Mouse (Mus musculus): Measurements from ENCODE around the gene Plce1. TPM values are rescaled to one million over a fixed set of nuclear protein-coding genes. Genes with fewer than 3 reads are reported as not detected.
A peak's percentile ranks its signal among the peaks of the same experiment; 100 is the strongest.

The Plce1 gene
- polyA plus RNA-seq, 1 experiment from 2014 or later: 4.1 TPM

- H3K36me3 ChIP-seq: no peaks in the 10 kb centered on the region
- H3K27me3 ChIP-seq (replicated peaks): no peaks in the 10 kb centered on the region
- no peak overlapping the region for H3K4me3 ChIP-seq (replicated peaks)
- no peaks in the 10 kb centered on the region for H3K9me3 ChIP-seq (replicated peaks)
- no peak overlapping the region for H3K4me2 ChIP-seq
- H3K27ac ChIP-seq (replicated peaks): 0 out of 2 replicates have a peak overlapping the region, but pooled peaks have one; percentile 13
- WGBS: 90% methylated on average over 13 of the region's 13 CpGs
- no peak overlapping the region for H3K9ac ChIP-seq (replicated peaks)
- no peak for ATAC-seq (ENCODE audit: low FRiP score)
- peaks cover 10% of the 10 kb centered on the region; the same call in 1 of the 2 replicates for H3K4me1 ChIP-seq
These were observed 177.1 kb downstream of the Plce1 start for GRCm38 (mm10) chr19:38657980-38658379.

DNA sequence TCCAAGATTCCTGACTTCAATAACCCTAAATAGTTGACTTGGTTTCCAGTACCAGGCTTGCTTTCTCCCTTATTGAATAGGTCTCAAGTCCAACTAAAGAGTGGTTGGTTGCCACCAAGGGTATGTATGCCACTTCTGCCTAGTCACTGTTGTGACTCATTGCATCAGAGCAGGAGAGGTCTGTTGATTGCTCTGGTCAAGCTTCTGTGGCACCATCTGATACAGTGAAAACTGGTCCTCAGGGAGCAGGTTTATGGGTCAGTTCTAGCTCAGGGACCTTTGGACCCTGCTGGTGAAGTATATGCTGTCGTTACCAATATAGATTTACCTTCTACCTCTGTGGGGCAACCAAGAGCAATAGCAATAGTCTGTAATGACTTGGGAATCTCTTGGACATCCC lies 184.5 kb downstream of the Plce1 start:
- no peaks in the 10 kb centered on the region for H3K9me3 ChIP-seq (replicated peaks)
- 88% methylated on average over 1 of the region's 1 CpGs for WGBS
- H3K27ac ChIP-seq (replicated peaks): no peak overlapping the region
- H3K4me2 ChIP-seq: no peak overlapping the region
- no peak for ATAC-seq (ENCODE audit: low FRiP score)
- H3K4me1 ChIP-seq: no peaks in the 10 kb centered on the region
- no peaks in the 10 kb centered on the region for H3K36me3 ChIP-seq
- H3K4me3 ChIP-seq (replicated peaks): no peak overlapping the region
- no peak overlapping the region for H3K9ac ChIP-seq (replicated peaks)
- H3K27me3 ChIP-seq (replicated peaks): no peaks in the 10 kb centered on the region

DNA sequence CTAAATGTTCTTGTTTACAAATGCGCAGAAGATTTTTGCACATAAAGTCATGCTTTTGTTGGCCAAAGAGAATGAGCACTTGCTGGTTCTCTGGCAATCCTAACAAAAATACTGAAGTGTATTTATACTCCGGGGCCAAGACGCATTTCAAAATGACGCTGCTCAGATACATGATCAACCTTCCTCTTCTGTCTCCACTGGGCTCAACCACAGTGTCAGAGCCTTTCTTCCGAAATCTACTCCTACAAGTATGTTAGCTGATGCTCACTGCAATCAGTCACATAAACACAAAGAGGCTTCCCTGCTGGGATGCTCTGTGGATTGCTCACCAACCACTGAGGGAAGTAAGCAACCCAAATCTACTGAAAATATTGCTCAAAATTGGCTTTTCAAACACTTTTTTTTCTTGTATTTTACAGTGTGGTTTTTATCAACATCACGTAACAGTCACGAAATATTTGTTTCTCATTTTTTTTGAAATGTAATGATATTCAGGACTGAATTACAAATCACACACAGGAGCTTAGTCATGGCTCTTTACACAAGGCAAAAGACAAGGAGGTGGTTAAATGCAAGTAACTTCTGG lies 191.2 kb downstream of the Plce1 start:
- no peaks in the 10 kb centered on the region for H3K27me3 ChIP-seq (replicated peaks)
- 81% methylated on average over 7 of the region's 7 CpGs for WGBS
- no peak for ATAC-seq (ENCODE audit: low FRiP score)

GRCm38 (mm10) chr19:38673936-38674335 lies 193.0 kb downstream of the Plce1 start:
- 77% methylated on average over 2 of the region's 2 CpGs for WGBS
- ATAC-seq (ENCODE audit: low FRiP score): no peak
- no peaks in the 10 kb centered on the region for H3K36me3 ChIP-seq
- H3K4me2 ChIP-seq: no peak overlapping the region
- no peak overlapping the region for H3K4me3 ChIP-seq (replicated peaks)
- no peaks in the 10 kb centered on the region for H3K4me1 ChIP-seq
- no peak overlapping the region for H3K9ac ChIP-seq (replicated peaks)
- H3K27me3 ChIP-seq (replicated peaks): no peaks in the 10 kb centered on the region
- no peak overlapping the region for H3K27ac ChIP-seq (replicated peaks)
- no peaks in the 10 kb centered on the region for H3K9me3 ChIP-seq (replicated peaks)

More for the DNA sequence above, 191.2 kb downstream of the Plce1 start:
- Histone ChIP-seq H3K9me3 (replicated peaks) (no peaks in the 10 kb centered on the region), H3K4me3 (replicated peaks) (no peak overlapping the region), H3K4me1 (no peaks in the 10 kb centered on the region), H3K27ac (replicated peaks) (no peak overlapping the region), H3K9ac (replicated peaks) (no peak overlapping the region), H3K4me2 (no peak overlapping the region), H3K36me3 (no peaks in the 10 kb centered on the region)

- ATAC-seq (ENCODE audit: low FRiP score): no peak
- Histone ChIP-seq H3K27ac (replicated peaks) (no peak overlapping the region), H3K4me1 (no peaks in the 10 kb centered on the region), H3K9me3 (replicated peaks) (no peaks in the 10 kb centered on the region), H3K4me3 (replicated peaks) (no peak overlapping the region), H3K27me3 (replicated peaks) (no peaks in the 10 kb centered on the region), H3K36me3 (no peaks in the 10 kb centered on the region), H3K9ac (replicated peaks) (no peak overlapping the region), H3K4me2 (no peak overlapping the region)
- whole genome bisulfite sequencing: 93% methylated on average over 5 of the region's 5 CpGs
These were observed 197.7 kb downstream of the Plce1 start for GRCm38 (mm10) chr19:38678655-38679054.

GRCm38 (mm10) chr19:38679520-38679919 lies 198.6 kb downstream of the Plce1 start:
- Histone ChIP-seq H3K27ac (replicated peaks) (no peak overlapping the region), H3K9ac (replicated peaks) (no peak overlapping the region), H3K4me3 (replicated peaks) (no peak overlapping the region), H3K4me1 (no peaks in the 10 kb centered on the region), H3K27me3 (replicated peaks) (no peaks in the 10 kb centered on the region), H3K9me3 (replicated peaks) (no peaks in the 10 kb centered on the region), H3K36me3 (no peaks in the 10 kb centered on the region), H3K4me2 (no peak overlapping the region)
- WGBS: 95% methylated on average over 4 of the region's 4 CpGs
- ATAC-seq (ENCODE audit: low FRiP score): no peak

DNA sequence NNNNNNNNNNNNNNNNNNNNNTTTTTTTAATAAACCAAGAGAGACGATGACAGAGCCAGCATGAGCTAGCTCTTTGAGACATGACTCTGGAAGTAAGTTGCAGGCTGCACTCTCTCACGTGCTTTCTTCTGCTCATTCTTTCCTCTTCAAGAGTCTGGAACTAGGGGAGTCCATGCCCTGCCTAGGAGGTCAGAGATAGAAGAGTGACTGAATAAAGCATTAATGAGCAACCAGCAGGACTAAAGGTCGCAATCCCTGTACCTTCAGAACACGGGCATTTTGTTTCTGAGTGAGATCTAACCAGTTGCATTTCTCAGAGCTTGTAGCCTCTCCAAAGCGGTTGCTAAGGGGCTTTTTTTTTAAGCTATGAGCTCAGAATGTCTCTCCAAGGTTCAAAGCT lies 206.4 kb downstream of the Plce1 start:
- H3K27me3 ChIP-seq (replicated peaks): no peaks in the 10 kb centered on the region
- no peaks in the 10 kb centered on the region for H3K36me3 ChIP-seq
- H3K9ac ChIP-seq (replicated peaks): no peak overlapping the region
- no peak overlapping the region for H3K4me2 ChIP-seq
- H3K27ac ChIP-seq (replicated peaks): no peak overlapping the region
- ATAC-seq (ENCODE audit: low FRiP score): no peak
- H3K4me3 ChIP-seq (replicated peaks): no peak overlapping the region
- whole genome bisulfite sequencing: 68% methylated on average over 5 of the region's 5 CpGs
- H3K4me1 ChIP-seq: no peaks in the 10 kb centered on the region
- no peaks in the 10 kb centered on the region for H3K9me3 ChIP-seq (replicated peaks)

GRCm38 (mm10) chr19:38688741-38689507 lies 208.0 kb downstream of the Plce1 start:
- no peak for ATAC-seq (ENCODE audit: low FRiP score)
- H3K4me2 ChIP-seq: no peak overlapping the region
- no peaks in the 10 kb centered on the region for H3K4me1 ChIP-seq
- H3K27ac ChIP-seq (replicated peaks): no peak overlapping the region
- no peak overlapping the region for H3K9ac ChIP-seq (replicated peaks)
- no peaks in the 10 kb centered on the region for H3K9me3 ChIP-seq (replicated peaks)
- 92% methylated on average over 4 of the region's 4 CpGs for WGBS
- H3K27me3 ChIP-seq (replicated peaks): no peaks in the 10 kb centered on the region
- H3K4me3 ChIP-seq (replicated peaks): no peak overlapping the region
- H3K36me3 ChIP-seq: no peaks in the 10 kb centered on the region

DNA sequence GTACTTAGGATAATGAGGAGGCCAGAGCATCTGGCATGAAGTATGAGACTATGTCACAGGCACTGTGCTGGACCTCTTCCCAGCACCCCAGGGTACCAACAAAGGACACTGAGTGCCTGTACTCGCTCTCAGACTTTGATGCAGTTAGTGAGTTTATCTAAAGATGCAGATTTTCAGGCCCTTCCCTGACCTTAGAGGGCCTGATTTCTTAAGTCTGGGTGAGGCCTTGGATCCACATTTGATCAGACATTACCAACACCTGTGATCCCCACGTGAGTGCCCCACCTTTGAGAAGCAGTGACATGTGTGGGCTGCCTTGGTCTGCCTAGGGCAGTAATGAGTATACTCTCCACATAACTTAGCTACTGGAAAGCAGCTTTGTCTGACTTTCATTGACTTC lies 209.4 kb downstream of the Plce1 start:
- Histone ChIP-seq H3K4me2 (no peak overlapping the region), H3K4me3 (replicated peaks) (no peak overlapping the region), H3K27ac (replicated peaks) (no peak overlapping the region), H3K9me3 (replicated peaks) (no peaks in the 10 kb centered on the region), H3K4me1 (no peaks in the 10 kb centered on the region), H3K36me3 (no peaks in the 10 kb centered on the region), H3K9ac (replicated peaks) (no peak overlapping the region), H3K27me3 (replicated peaks) (no peaks in the 10 kb centered on the region)
- ATAC-seq (ENCODE audit: low FRiP score): no peak
- whole genome bisulfite sequencing: 82% methylated on average over 2 of the region's 2 CpGs

DNA sequence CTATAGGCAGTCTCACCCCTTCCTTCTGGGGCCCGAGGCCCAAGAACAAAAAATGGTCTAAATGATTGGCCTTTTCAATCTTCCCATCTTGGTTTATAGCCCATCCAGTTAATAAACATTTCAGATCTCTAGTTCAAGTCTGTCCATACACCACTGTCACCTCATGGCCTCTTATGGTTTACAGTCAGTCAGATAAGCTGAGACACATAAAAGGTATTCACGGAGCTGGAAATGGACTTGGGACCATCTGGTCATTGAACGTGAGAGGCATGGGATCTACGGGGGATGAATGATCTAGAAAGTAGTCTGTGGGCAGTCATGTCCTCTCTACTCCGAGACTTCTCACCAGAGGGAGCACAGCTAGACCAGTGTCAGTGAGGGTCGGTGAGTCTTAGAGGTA lies 210.6 kb downstream of the Plce1 start:
- Histone ChIP-seq H3K9me3 (replicated peaks) (no peaks in the 10 kb centered on the region), H3K27ac (replicated peaks) (no peak overlapping the region), H3K4me2 (no peak overlapping the region), H3K4me1 (no peaks in the 10 kb centered on the region), H3K4me3 (replicated peaks) (no peak overlapping the region), H3K27me3 (replicated peaks) (no peaks in the 10 kb centered on the region), H3K9ac (replicated peaks) (no peak overlapping the region), H3K36me3 (no peaks in the 10 kb centered on the region)
- no peak for ATAC-seq (ENCODE audit: low FRiP score)
- WGBS: 93% methylated on average over 6 of the region's 6 CpGs

DNA sequence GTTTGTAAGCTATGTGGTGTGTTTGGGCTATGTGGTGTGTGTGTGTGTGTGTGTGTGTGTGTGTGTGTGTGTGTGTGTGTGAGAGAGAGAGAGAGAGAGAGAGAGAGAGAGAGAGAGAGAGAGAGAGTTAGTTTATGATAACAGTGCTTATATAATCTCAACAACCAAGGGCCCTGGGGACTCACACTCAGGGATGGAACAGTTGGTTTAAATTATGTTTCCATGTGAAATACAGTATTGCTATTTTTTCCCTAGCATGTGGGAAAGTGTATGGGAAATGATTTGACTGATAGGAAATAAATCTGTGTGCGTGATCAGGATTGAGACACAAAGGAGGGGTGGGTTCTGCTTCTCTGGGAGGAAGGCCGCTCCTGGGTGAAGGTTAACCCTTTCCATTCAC lies 212.4 kb downstream of the Plce1 start:
- no peak overlapping the region for H3K4me2 ChIP-seq
- no peaks in the 10 kb centered on the region for H3K36me3 ChIP-seq
- no peaks in the 10 kb centered on the region for H3K9me3 ChIP-seq (replicated peaks)
- 45% methylated on average over 2 of the region's 2 CpGs for WGBS
- ATAC-seq (ENCODE audit: low FRiP score): no peak
- H3K27ac ChIP-seq (replicated peaks): no peak overlapping the region
- no peaks in the 10 kb centered on the region for H3K4me1 ChIP-seq
- no peak overlapping the region for H3K4me3 ChIP-seq (replicated peaks)
- H3K9ac ChIP-seq (replicated peaks): no peak overlapping the region
- H3K27me3 ChIP-seq (replicated peaks): no peaks in the 10 kb centered on the region

- Histone ChIP-seq H3K4me2 (no peak overlapping the region), H3K4me3 (replicated peaks) (no peak overlapping the region), H3K4me1 (no peaks in the 10 kb centered on the region)
These were observed 212.9 kb downstream of the Plce1 start for GRCm38 (mm10) chr19:38693769-38694168.

More at GRCm38 (mm10) chr19:38693769-38694168, 212.9 kb downstream of the Plce1 start:
- H3K27me3 ChIP-seq (replicated peaks): no peaks in the 10 kb centered on the region
- H3K9ac ChIP-seq (replicated peaks): no peak overlapping the region
- H3K9me3 ChIP-seq (replicated peaks): no peaks in the 10 kb centered on the region
- WGBS: 88% methylated on average over 4 of the region's 4 CpGs
- ATAC-seq (ENCODE audit: low FRiP score): no peak
- no peak overlapping the region for H3K27ac ChIP-seq (replicated peaks)
- no peaks in the 10 kb centered on the region for H3K36me3 ChIP-seq
